Mouse (Mus musculus) limb, embryonic 10.5 days (tissue): Measurements from ENCODE around the gene Inhba. TPM values are rescaled to one million over a fixed set of nuclear protein-coding genes. Genes with fewer than 3 reads are reported as not detected.

Source experiments
- DNase-seq: peaks from one replicate; pipeline ENCODE4 v3.0.0-alpha.2; 2017; ENCODE audit warnings: low spot score
- H3K27ac ChIP-seq: fragments of 300-500 bp; sonication (generic); 2 replicates; pipeline ENCODE4 v1.5.1; 2016; ENCODE audit warnings: mild to moderate bottlenecking
- H3K27me3 ChIP-seq: fragments of 300-500 bp; sonication (generic); 2 replicates; pipeline ENCODE4 v1.6.1; 2016; ENCODE audit warnings: low read depth, mild to moderate bottlenecking; ENCODE audit not compliant: poor library complexity, severe bottlenecking
- H3K36me3 ChIP-seq: fragments of 300-500 bp; sonication (generic); 2 replicates; pipeline ENCODE4 v1.6.1; 2016; ENCODE audit warnings: mild to moderate bottlenecking, moderate library complexity
- H3K4me1 ChIP-seq: fragments of 300-500 bp; sonication (generic); 2 replicates; pipeline ENCODE4 v1.6.1; 2016
- H3K4me3 ChIP-seq: fragments of 300-500 bp; sonication (generic); 2 replicates; pipeline ENCODE4 v1.5.1; 2016; ENCODE audit warnings: mild to moderate bottlenecking, moderate library complexity
- H3K9me3 ChIP-seq: fragments of 300-500 bp; sonication (generic); replicated peaks from 2 replicates; pipeline ENCODE4 v1.6.1; 2016; ENCODE audit warnings: mild to moderate bottlenecking
- WGBS: fragments of 180-500 bp; shearing (Covaris S2); methylation state at CpG from one replicate; pipeline ENCODE4 v1.1.7; 2016; 5-methylcytosine and 5-hydroxymethylcytosine counted together
- polyA plus RNA-seq: library from polyadenylated mRNA; unstranded; fragments of >200 nt; fragmentation: Nextera tagmentation; extraction: Ambion mirVana; gene quantifications from 2 replicates; pipeline ENCODE4 v1.2.1, GENCODE M21; 2016

The Inhba gene
- polyA plus RNA-seq, 1 experiment from 2014 or later, result 0.44 TPM

- no peak for DNase-seq
Observed at GRCm38 (mm10) chr13:16014166-16014565, 2.5 kb downstream of the Inhba start.

DNA sequence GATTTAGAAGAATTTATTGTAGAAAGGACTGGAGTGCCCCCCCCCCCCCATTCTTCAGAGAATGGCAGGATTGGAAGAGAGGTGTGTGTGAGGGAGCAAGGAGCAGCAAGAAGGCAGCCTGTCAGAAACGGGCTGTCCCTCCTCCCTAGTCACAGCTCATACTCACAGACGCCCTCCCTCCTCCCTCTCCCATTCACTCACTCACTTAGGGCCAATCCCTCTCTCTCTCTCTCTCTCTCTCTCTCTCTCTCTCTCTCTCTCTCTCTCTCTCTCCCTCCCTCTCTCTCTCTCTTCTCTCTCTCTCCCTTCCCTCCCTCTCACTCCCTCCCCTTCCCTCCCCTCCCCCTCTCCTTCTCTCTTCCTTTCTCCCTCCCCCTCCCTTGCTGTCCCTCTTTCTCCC is 4.9 kb downstream of the Inhba start:
- H3K4me1 ChIP-seq, result peaks cover 29% of the 10 kb centered on the region
- DNase-seq, result no peak
- no peaks in the 10 kb centered on the region for H3K36me3 ChIP-seq
- H3K4me3 ChIP-seq, result 0 out of 2 replicates have a peak overlapping the region, but pooled peaks have one; percentile 50
- H3K9me3 ChIP-seq, result no peaks in the 10 kb centered on the region
- no peak overlapping the region for H3K27ac ChIP-seq
- WGBS, result 0% methylated on average over 1 of the region's 2 CpGs
- peaks cover 55% of the 10 kb centered on the region for H3K27me3 ChIP-seq

More at GRCm38 (mm10) chr13:16014166-16014565, 2.5 kb downstream of the Inhba start:
- H3K9me3 ChIP-seq, result no peaks in the 10 kb centered on the region
- H3K27ac ChIP-seq, result no peak overlapping the region
- WGBS, result 69% methylated on average over 3 of the region's 3 CpGs
- peaks cover 62% of the 10 kb centered on the region for H3K27me3 ChIP-seq
- H3K4me3 ChIP-seq, result no peak overlapping the region
- H3K36me3 ChIP-seq, result no peaks in the 10 kb centered on the region
- H3K4me1 ChIP-seq, result peaks cover 34% of the 10 kb centered on the region

DNA sequence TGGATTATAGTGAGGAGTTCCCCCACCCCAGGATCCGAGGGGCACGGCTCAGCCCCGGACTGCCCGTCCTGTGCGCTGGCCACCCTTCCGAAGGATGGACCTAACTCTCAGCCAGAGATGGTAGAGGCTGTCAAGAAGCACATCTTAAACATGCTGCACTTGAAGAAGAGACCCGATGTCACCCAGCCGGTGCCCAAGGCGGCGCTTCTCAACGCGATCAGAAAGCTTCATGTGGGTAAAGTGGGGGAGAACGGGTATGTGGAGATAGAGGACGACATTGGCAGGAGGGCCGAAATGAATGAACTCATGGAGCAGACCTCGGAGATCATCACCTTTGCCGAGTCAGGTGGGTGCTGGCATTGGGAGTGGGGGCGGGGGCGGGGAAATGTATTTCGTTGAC is 5.7 kb downstream of the Inhba start:
- WGBS, result under 1% methylated on average over 20 of the region's 20 CpGs
- Histone ChIP-seq H3K9me3 (no peaks in the 10 kb centered on the region), H3K4me1 (peaks cover 21% of the 10 kb centered on the region), H3K27ac (0 out of 2 replicates have a peak overlapping the region, but pooled peaks have one; percentile 5), H3K36me3 (no peaks in the 10 kb centered on the region), H3K4me3 (peak overlapping the region; percentile 50), H3K27me3 (peaks cover 55% of the 10 kb centered on the region)
- DNase-seq, result peak; percentile 42

GRCm38 (mm10) chr13:16017777-16018176 is 6.1 kb downstream of the Inhba start:
- 0 out of 2 replicates have a peak overlapping the region, but pooled peaks have one; percentile 5 for H3K27ac ChIP-seq
- H3K36me3 ChIP-seq, result no peaks in the 10 kb centered on the region
- DNase-seq, result peak; percentile 42
- H3K27me3 ChIP-seq, result peaks cover 51% of the 10 kb centered on the region
- H3K4me1 ChIP-seq, result peaks cover 17% of the 10 kb centered on the region
- peak overlapping the region; percentile 50 for H3K4me3 ChIP-seq
- no peaks in the 10 kb centered on the region for H3K9me3 ChIP-seq
- 3% methylated on average over 9 of the region's 9 CpGs for WGBS

DNA sequence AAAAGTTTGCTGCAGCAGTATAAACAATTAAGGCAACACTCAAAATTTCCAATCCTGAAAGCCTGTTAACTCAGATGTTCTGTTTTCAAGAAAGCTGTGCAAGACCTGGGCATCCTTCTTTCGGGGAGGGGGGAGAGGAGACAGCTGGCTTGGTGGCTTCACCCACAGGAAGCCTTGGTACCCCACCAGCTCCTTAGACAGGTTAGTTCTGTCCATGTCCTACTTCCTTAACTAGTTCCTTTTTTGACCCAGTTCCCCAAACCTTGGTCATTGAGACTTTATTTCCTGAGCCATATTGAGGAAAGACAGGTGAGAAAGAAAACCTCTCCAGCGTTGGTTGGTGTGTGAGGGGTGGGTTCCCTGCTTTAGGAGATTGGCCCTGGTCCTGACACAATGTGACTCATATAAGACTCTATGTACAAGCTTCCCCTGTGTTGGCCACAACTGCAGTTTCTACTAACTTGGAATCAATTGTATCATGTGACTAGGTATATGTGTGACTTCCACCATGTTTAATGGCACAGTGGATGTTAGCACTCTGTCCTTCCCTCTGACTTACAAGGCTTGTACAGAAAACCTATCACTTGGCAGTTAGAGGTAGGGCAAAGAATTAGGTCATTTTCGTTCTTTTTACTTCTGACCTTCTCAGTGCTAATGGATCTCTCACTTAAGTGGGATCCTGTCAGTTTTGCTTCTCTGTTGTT is 7.3 kb downstream of the Inhba start:
- Histone ChIP-seq H3K9me3 (no peaks in the 10 kb centered on the region), H3K27me3 (peaks cover 47% of the 10 kb centered on the region), H3K27ac (no peak overlapping the region), H3K4me1 (peaks cover 21% of the 10 kb centered on the region), H3K36me3 (no peaks in the 10 kb centered on the region), H3K4me3 (no peak overlapping the region)
- 79% methylated on average over 3 of the region's 3 CpGs for WGBS
- no peak for DNase-seq

- Histone ChIP-seq H3K27ac (no peak overlapping the region), H3K4me1 (peaks cover 23% of the 10 kb centered on the region), H3K27me3 (peaks cover 37% of the 10 kb centered on the region), H3K36me3 (no peaks in the 10 kb centered on the region), H3K4me3 (no peak overlapping the region), H3K9me3 (no peaks in the 10 kb centered on the region)
- DNase-seq, result peak; percentile 58
- 2% methylated on average over 1 of the region's 1 CpGs for WGBS
Observed at GRCm38 (mm10) chr13:16020659-16021058, 9.0 kb downstream of the Inhba start.

- Histone ChIP-seq H3K36me3 (no peaks in the 10 kb centered on the region), H3K9me3 (no peaks in the 10 kb centered on the region), H3K4me1 (peaks cover 23% of the 10 kb centered on the region), H3K27ac (no peak overlapping the region), H3K27me3 (peaks cover 32% of the 10 kb centered on the region), H3K4me3 (no peak overlapping the region)
- 65% methylated on average over 6 of the region's 6 CpGs for WGBS
- DNase-seq, result no peak
Observed at GRCm38 (mm10) chr13:16021181-16021580, 9.5 kb downstream of the Inhba start.

DNA sequence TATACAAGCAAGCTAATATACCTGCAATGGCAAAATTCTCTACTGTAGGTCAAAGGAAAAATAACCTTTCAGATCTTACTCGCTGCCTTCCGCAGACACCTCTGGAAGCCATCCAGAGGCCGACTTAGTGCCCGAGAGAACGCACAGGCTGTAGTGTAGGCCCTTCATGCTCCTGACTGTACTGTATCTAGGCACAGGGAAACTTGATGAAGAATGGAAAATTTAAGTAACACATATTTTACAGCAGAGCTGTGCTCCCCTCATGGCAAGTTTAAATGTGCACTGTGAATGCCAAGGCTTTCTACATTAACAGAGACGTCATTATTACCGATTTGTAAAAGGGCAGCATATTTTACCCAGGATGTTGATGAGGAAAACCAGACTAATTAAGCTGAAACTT is 10.2 kb downstream of the Inhba start:
- DNase-seq, result no peak
- Histone ChIP-seq H3K27ac (no peak overlapping the region), H3K9me3 (no peaks in the 10 kb centered on the region), H3K36me3 (no peaks in the 10 kb centered on the region), H3K4me3 (no peak overlapping the region), H3K4me1 (peaks cover 21% of the 10 kb centered on the region), H3K27me3 (peaks cover 25% of the 10 kb centered on the region)
- 93% methylated on average over 7 of the region's 7 CpGs for WGBS

DNA sequence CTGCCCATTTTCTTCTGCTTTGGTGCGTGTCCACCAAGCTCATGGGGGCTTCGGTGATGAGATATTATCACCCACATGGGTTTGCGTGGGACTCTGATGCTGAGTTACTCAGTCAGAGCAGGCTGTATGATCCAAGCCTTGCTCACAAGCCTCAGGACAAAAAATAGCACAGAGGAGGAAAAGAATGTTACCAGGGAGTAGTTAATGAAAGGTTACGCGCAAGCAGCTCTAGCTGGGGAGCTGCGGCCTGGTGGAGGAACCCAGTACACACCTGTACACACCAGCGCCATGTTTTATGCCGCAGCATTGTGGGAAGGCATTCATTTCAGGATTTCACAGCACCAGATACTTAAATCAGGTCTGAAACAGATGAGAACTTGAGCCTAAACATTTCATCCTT is 10.9 kb downstream of the Inhba start:
- no peaks in the 10 kb centered on the region for H3K9me3 ChIP-seq
- no peak for DNase-seq
- H3K36me3 ChIP-seq, result no peaks in the 10 kb centered on the region
- H3K27ac ChIP-seq, result no peak overlapping the region
- H3K4me1 ChIP-seq, result peaks cover 14% of the 10 kb centered on the region
- no peak overlapping the region for H3K4me3 ChIP-seq
- 92% methylated on average over 8 of the region's 8 CpGs for WGBS
- peaks cover 18% of the 10 kb centered on the region for H3K27me3 ChIP-seq

- peaks cover 10% of the 10 kb centered on the region for H3K27me3 ChIP-seq
- 45% methylated on average over 13 of the region's 13 CpGs for WGBS
- DNase-seq, result peak; percentile 51
Observed at GRCm38 (mm10) chr13:16023070-16024039, 11.7 kb downstream of the Inhba start.

GRCm38 (mm10) chr13:16030557-16031057 is 19.0 kb downstream of the Inhba start:
- 88% methylated on average over 5 of the region's 5 CpGs for WGBS
- Histone ChIP-seq H3K27me3 (no peaks in the 10 kb centered on the region), H3K4me3 (no peak overlapping the region), H3K4me1 (no peaks in the 10 kb centered on the region), H3K36me3 (no peaks in the 10 kb centered on the region), H3K9me3 (no peaks in the 10 kb centered on the region), H3K27ac (no peak overlapping the region)
- DNase-seq, result no peak

More at GRCm38 (mm10) chr13:16023070-16024039, 11.7 kb downstream of the Inhba start:
- no peaks in the 10 kb centered on the region for H3K9me3 ChIP-seq
- H3K27ac ChIP-seq, result no peak overlapping the region
- no peaks in the 10 kb centered on the region for H3K36me3 ChIP-seq
- peaks cover 10% of the 10 kb centered on the region for H3K4me1 ChIP-seq
- no peak overlapping the region for H3K4me3 ChIP-seq

DNA sequence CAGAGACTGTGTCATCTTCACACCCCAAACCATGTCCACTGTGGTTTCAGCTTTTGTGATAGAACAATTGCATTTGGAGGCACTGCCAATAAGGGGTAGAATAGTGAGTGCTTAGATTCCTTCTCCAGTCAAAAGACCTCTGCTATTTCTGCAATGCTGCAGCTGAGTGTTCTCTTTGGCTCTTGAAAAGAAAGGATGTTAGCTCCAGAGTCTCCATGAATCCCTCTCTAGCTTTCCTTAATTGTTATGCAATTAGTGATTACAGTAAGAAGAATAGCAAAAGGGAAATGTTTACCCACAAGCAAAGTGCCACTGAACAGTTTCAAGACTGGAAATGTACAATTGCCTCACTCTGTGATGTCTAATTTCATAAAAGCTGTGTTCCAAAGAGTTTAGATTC is 20.8 kb downstream of the Inhba start:
- no peaks in the 10 kb centered on the region for H3K27me3 ChIP-seq
- H3K9me3 ChIP-seq, result no peaks in the 10 kb centered on the region
- H3K36me3 ChIP-seq, result no peaks in the 10 kb centered on the region
- DNase-seq, result no peak
- H3K27ac ChIP-seq, result no peak overlapping the region
- H3K4me1 ChIP-seq, result no peaks in the 10 kb centered on the region
- H3K4me3 ChIP-seq, result no peak overlapping the region
